Mouse (Mus musculus): ENCODE data around the gene Pnrc2.

Gene Pnrc2

GRCm38 (mm10) chr4:135873526-135874202 lies at the start of gene Pnrc2:
Gene Pnrc2, minus strand, starts transcription at chr4:135873850.
- in situ Hi-C loops (cut with MboI, MseI) = loop anchor here in 1 of 2 experiments (25.0 kb wide), 1 partner anchor 1489 kb away; the partner anchor contains the start of gene Cdc42

- in situ Hi-C loops (cut with MboI, MseI) = loop anchor here in 1 of 2 experiments (5.0 kb wide), 1 partner anchor 35 kb away; no protein-coding TSS in a partner anchor
These were observed 48.5 kb upstream of the Pnrc2 start for GRCm38 (mm10) chr4:135922190-135922589.

GRCm38 (mm10) chr4:135921257-135922120 lies 47.8 kb upstream of the Pnrc2 start:
- in situ Hi-C loops (cut with MboI, MseI) = loop anchor here in 1 of 2 experiments (5.0 kb wide), 1 partner anchor 34 kb away; no protein-coding TSS in a partner anchor

DNA sequence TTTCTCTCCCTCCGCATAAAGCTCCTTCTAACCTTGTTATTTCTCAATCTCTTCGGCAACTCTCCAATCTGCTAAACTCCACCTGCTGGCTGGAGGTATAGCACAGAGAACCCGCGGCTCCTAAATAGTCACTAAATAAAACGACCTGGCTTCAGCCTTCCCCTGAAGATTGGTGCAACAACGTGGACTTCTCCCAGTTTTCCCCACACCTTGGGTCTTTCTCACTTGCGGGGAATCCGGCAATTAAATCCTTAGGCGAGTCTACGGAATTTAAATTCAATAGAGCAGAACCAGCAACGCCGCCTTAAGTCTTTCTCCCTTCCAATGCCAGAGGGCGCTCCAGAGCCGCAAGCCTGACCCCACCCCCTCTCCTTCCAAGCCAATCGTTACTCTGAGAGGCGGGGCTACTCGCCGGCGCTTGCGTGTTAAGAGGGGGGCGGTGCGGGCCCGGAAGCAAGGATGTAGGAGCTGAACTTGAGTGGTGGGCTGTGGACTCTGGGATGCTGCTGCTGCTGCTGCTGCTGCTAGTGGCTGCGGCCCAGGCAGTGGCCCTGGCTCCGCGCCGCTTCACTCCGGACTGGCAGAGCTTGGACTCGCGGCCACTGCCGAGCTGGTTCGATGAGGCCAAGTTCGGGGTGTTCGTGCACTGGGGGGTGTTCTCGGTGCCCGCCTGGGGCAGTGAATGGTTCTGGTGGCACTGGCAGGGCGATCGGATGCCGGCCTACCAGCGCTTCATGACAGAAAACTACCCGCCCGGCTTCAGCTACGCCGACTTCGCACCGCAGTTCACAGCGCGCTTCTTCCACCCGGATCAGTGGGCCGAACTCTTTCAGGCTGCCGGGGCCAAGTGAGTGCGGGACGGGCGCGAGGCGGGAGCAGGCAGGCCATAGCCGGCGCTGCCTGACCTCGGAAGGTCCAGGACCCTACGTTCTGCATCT lies 46.9 kb upstream of the Pnrc2 start, which contains the start of gene Fuca1:
Gene Fuca1 (plus strand): TSS at position 432 of the 938 bp plus-strand sequence.
- in situ Hi-C loops (cut with MboI, MseI) = loop anchor here in 1 of 2 experiments (5.0 kb wide), 1 partner anchor 33 kb away; no protein-coding TSS in a partner anchor

DNA sequence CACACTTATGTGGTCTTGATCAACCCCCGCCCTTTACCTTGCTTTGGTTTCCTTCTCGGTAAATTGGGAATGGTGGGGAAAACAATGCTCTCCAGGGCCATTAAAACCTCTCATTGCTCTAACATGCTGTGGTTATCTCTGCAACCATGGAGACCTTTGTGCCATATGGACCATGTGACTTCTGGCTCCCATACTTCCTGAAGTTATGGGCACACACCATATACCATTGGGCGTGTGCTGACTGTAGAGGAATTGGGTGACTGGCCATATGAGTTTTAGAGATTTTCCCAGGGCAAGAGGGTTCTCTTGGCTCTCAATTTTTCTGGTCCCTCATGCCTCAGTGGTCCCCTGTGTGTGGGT lies 45.6 kb upstream of the Pnrc2 start:
- in situ Hi-C loops (cut with MboI, MseI) = no loop called here

DNA sequence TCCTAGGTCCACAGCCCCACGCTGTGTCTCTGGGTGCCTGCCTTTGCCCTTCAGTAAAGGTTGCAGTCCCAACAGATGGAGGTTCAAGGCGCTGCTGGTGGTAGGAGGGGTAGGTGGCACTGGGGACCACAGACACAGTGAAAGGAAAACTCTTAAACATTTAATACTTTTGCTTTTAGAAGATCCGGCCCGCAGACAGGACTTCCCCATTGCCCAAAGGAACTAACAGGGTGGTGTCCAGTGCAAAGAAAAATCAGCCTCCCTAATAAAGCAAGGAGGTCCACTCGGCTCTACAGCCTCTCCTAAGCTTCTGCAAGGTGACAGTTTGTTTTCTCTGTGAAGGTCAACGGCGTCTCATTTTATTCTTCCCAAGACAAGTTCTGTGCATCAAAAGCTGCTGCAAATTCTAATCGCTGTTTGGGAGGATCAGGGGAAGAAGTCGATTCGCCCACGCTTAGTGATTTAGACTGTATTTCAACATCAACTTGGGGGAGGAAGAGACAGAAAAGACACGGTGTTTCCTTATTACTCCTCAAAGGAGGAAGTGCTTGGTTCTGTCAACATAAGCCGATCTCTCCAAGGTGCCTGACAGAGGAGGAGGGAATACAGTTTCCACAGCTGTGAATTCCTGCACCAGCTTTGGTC lies 45.1 kb upstream of the Pnrc2 start:
- in situ Hi-C loops (cut with MboI, MseI) = no loop called here

DNA sequence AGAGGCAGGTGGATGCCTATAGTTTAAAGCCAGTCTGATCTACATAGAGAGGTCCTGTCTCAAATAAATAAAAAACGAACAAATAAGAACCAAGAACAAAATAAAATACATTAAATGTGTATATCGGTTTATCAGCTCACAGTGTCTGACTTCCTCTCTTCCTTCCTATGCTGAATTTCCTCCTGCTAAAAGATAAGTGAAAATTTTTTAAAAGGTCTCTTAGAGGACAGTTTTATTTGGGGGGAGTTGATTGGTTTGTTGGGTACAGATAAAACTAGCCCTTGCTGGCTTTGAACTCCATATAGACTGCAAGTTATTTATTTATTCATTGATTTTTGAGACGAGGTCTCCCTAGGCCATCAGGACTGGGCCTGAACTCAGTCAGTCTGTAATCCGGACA lies 39.8 kb upstream of the Pnrc2 start:
- in situ Hi-C loops (cut with MboI, MseI) = no loop called here

DNA sequence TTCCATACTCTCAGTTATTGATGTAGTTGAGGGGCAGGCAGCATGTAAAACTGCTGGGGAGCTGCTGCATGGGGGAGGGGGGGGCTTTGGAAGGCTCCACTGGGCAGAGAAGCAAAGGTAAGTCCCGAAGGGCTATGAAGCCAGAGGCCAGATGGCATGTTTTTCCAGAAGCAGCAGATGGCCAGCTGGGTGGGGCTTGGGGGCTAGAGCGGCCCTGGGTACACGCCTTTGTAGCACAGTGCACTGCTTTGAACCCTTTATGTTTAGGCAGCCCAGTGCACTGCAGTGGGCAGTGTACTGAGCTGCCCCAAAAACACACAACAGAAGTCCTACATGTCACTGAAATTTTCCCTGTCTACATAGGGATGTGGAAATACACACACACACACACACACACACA lies 39.2 kb upstream of the Pnrc2 start:
- in situ Hi-C loops (cut with MboI, MseI) = no loop called here

DNA sequence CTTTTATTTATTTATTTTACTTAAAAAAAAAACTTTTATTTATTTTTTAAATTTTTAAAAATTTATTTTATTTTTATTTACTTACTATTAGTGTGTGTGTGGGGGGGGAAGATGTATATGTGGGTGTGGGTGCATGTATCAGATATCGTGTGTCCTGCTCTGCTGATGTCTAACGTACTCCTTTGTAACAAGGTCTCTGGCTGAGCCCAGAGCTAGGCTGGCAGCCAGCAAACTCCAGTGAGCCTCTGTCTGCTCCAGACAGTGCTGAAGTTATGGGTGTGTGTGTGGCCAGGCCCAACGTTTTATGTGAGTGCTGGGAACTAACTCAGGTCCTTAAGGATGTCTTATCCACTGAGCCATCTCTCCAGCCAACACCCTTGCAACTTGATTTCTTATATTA lies 38.5 kb upstream of the Pnrc2 start:
- in situ Hi-C loops (cut with MboI, MseI) = no loop called here

- in situ Hi-C loops (cut with MboI, MseI) = no loop called here
These were observed 37.9 kb upstream of the Pnrc2 start for GRCm38 (mm10) chr4:135911531-135911930.

DNA sequence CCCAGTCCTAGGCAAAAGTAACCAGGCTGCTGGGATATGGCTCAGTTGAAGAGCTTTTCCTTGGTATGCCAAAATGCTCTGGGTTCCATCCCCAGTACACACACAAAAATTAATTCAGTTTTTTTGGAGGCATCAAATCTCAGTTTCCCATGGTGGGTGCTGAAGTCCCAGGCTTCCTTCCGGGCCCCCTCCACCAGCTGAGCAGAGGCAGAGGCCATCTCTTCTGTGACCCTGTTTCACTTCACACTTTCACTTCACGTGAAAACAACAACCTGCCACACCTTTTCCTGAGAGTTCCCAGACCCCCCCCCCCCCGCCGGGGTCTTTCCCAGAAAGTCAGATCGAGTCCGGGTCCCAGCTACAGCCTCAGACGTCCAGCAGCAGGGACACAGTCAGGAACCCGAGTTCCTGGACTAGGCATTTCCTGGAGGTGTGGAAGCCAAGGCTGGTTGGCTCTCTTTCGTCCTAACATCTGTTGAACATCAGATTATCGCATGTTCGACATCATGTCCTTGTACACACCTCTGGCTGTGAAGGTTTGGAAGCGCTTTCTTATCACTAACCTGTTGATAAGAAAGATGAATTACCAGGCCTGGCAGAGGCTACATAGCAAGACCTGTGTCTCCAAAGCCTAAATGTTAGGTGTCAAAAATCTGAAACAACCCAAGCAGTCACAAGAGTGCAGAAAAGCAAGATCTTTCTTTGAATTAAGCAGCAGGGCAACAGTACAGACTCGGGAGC lies 35.8 kb upstream of the Pnrc2 start:
- in situ Hi-C loops (cut with MboI, MseI) = loop anchor here in 1 of 2 experiments (10.0 kb wide), 1 partner anchor 205 kb away; no protein-coding TSS in a partner anchor

- in situ Hi-C loops (cut with MboI, MseI) = loop anchor here in 1 of 2 experiments (10.0 kb wide), 1 partner anchor 202 kb away; no protein-coding TSS in a partner anchor
These were observed 33.0 kb upstream of the Pnrc2 start for GRCm38 (mm10) chr4:135906633-135907032.

- in situ Hi-C loops (cut with MboI, MseI) = loop anchor here in 1 of 2 experiments (10.0 kb wide), 1 partner anchor 200 kb away; no protein-coding TSS in a partner anchor
These were observed 31.2 kb upstream of the Pnrc2 start for GRCm38 (mm10) chr4:135904810-135905209.

- in situ Hi-C loops (cut with MboI, MseI) = loop anchor here in 1 of 2 experiments (10.0 kb wide), 1 partner anchor 198 kb away; no protein-coding TSS in a partner anchor
These were observed 29.1 kb upstream of the Pnrc2 start for GRCm38 (mm10) chr4:135902606-135903242.

GRCm38 (mm10) chr4:135900008-135900407 lies 26.4 kb upstream of the Pnrc2 start:
- in situ Hi-C loops (cut with MboI, MseI) = loop anchor here in 1 of 2 experiments (10.0 kb wide), 1 partner anchor 195 kb away; no protein-coding TSS in a partner anchor

GRCm38 (mm10) chr4:135899050-135899448 lies 25.4 kb upstream of the Pnrc2 start:
- in situ Hi-C loops (cut with MboI, MseI) = no loop called here

- in situ Hi-C loops (cut with MboI, MseI) = no loop called here
These were observed 24.9 kb upstream of the Pnrc2 start for GRCm38 (mm10) chr4:135898380-135899049.

GRCm38 (mm10) chr4:135896157-135896556 lies 22.5 kb upstream of the Pnrc2 start:
- in situ Hi-C loops (cut with MboI, MseI) = no loop called here

All from T-helper 17 cell (primary cell).